Mouse (Mus musculus) thymus, postnatal 14 days (tissue): ENCODE results near the gene Inhbe.
"Not testable (repeated sequence)": the region's sequence is repeated elsewhere in the genome, so short reads cannot be mapped to it uniquely, and the experiment has no call there.

Experiments used
- DNase-seq: peaks from one replicate; pipeline ENCODE4 v3.0.0; 2021

The Inhbe gene

GRCm38 (mm10) chr10:127322178-127322577 is 32.0 kb downstream of the Inhbe start:
- DNase-seq, result peak; percentile 43

GRCm38 (mm10) chr10:127321621-127322020 is 32.6 kb downstream of the Inhbe start, which contains the start of gene Arhgap9:
Gene Arhgap9, plus strand, starts transcription at chr10:127321964.
- peak; percentile 61 for DNase-seq

- no peak for DNase-seq
Observed at GRCm38 (mm10) chr10:127319969-127320368, 34.2 kb downstream of the Inhbe start.

GRCm38 (mm10) chr10:127318009-127318408 is 36.2 kb downstream of the Inhbe start:
- no peak for DNase-seq

GRCm38 (mm10) chr10:127317277-127317676 is 36.9 kb downstream of the Inhbe start:
- DNase-seq, result no peak

GRCm38 (mm10) chr10:127314950-127315349 is 39.3 kb downstream of the Inhbe start:
- not testable (repeated sequence) for DNase-seq

GRCm38 (mm10) chr10:127313516-127313915 is 40.7 kb downstream of the Inhbe start:
- DNase-seq, result not testable (repeated sequence)

- DNase-seq, result no peak
Observed at GRCm38 (mm10) chr10:127312858-127313257, 41.4 kb downstream of the Inhbe start.

- peak; percentile 90 for DNase-seq
Observed at GRCm38 (mm10) chr10:127312356-127312676, 41.9 kb downstream of the Inhbe start.

GRCm38 (mm10) chr10:127311476-127312355 is 42.5 kb downstream of the Inhbe start, which contains the start of gene Mars:
Gene Mars, minus strand, starts transcription at chr10:127311786.
- peak; percentile 93 for DNase-seq

- DNase-seq, result no peak
Observed at GRCm38 (mm10) chr10:127310523-127311475, 43.4 kb downstream of the Inhbe start.

GRCm38 (mm10) chr10:127309167-127309566 is 45.0 kb downstream of the Inhbe start:
- DNase-seq, result not testable (repeated sequence)

- no peak for DNase-seq
Observed at GRCm38 (mm10) chr10:127303136-127303535, 51.1 kb downstream of the Inhbe start.

GRCm38 (mm10) chr10:127300361-127300760 is 53.9 kb downstream of the Inhbe start:
- no peak for DNase-seq
